In the genomic region with DNA sequence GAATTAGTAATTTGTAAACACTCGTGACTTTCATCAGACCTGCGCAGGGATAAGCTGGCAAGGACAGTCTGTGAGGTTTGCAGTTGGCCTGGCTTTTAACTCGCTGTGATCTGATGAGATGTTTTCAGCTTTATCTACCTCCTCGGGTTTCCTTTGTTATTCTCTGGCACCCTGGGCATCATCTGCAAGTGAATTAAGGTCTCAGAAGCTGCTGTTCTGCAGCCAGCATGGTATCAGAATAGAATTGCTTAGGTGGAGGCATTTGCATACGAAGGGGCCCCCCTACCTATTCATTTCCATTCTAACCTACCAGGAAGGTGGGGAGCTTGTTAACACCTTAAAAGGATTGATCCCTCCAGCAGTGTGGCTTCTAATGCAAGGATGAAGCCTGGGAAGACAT, we compare ENCODE assay signal across 28 mouse cellular contexts.
"Had no signal": no experiment of that assay in that cellular context is flagged by ENCODE, and none has a peak within 500 bp of the region (broad histone marks: within the 10 kb centered on the region; RNA-seq: fewer than 3 reads in every experiment).

No protein-coding gene starts in this region.

- H3K4me3 ChIP-seq: heart, adult 2 months; heart, embryonic 13.5 days; heart, embryonic 15.5 days; hindbrain, embryonic 12.5 days; kidney, embryonic 15.5 days; layer of hippocampus, adult 2 months; limb, embryonic 13.5 days; limb, embryonic 15.5 days; liver, embryonic 12.5 days had no signal

- H3K36me3 ChIP-seq: heart, embryonic 13.5 days; heart, embryonic 15.5 days; hindbrain, embryonic 12.5 days; kidney, embryonic 15.5 days; limb, embryonic 13.5 days; limb, embryonic 15.5 days; liver, embryonic 12.5 days had no signal

- H3K9ac ChIP-seq: heart, embryonic 13.5 days; heart, embryonic 15.5 days; hindbrain, embryonic 12.5 days; hindbrain, embryonic 14.5 days; kidney, embryonic 15.5 days; limb, embryonic 13.5 days; limb, embryonic 15.5 days; liver, embryonic 12.5 days; liver, embryonic 14.5 days had no signal

- ATAC-seq: hindbrain, embryonic 16.5 days; intestine, embryonic 16.5 days; liver, embryonic 12.5 days had no signal

- DNase-seq: gastrocnemius, postnatal 14 days; gastrocnemius, postnatal 36 days; heart, adult 11 months; heart, adult 2 months; heart, postnatal 14 days; heart, postnatal 36 days; kidney, adult 11 months; kidney, adult 2 months; kidney, adult 9 months; kidney, postnatal 25 days; kidney, postnatal 4 days; layer of hippocampus, postnatal 36 days; left cerebral cortex, postnatal 4 days; lung, adult 18-20 months had no signal

- H3K4me1 ChIP-seq: heart, embryonic 13.5 days; heart, embryonic 15.5 days; hindbrain, embryonic 12.5 days; kidney, embryonic 15.5 days; limb, embryonic 13.5 days; limb, embryonic 15.5 days; liver, embryonic 12.5 days had no signal

- H3K27ac ChIP-seq: heart, adult 2 months; heart, embryonic 13.5 days; heart, embryonic 15.5 days; hindbrain, embryonic 12.5 days; hindbrain, embryonic 14.5 days; kidney, embryonic 15.5 days; kidney, postnatal 0 days; layer of hippocampus, adult 2 months; limb, embryonic 13.5 days; limb, embryonic 15.5 days; liver, embryonic 12.5 days; liver, embryonic 14.5 days had no signal

- H3K27me3 ChIP-seq: heart, embryonic 13.5 days; heart, embryonic 15.5 days; hindbrain, embryonic 12.5 days; kidney, embryonic 15.5 days; limb, embryonic 13.5 days; limb, embryonic 15.5 days; liver, embryonic 12.5 days had no signal

- H3K9me3 ChIP-seq: heart, embryonic 13.5 days; heart, embryonic 15.5 days; kidney, embryonic 15.5 days; limb, embryonic 15.5 days had no signal

- H3K4me2 ChIP-seq: heart, embryonic 11.5 days; heart, embryonic 13.5 days; heart, embryonic 15.5 days; hindbrain, embryonic 12.5 days; hindbrain, embryonic 14.5 days; kidney, embryonic 15.5 days; limb, embryonic 13.5 days; limb, embryonic 15.5 days; liver, embryonic 12.5 days had no signal
